Mouse (Mus musculus) lung, postnatal 10 days (tissue): Measurements from ENCODE around the gene Snd1.
A peak's percentile ranks its signal among the peaks of the same experiment; 100 is the strongest.
"Not testable (repeated sequence)": the region's sequence is repeated elsewhere in the genome, so short reads cannot be mapped to it uniquely, and the experiment has no call there.

ENCODE experiments used
- DNase-seq: peaks from one replicate; pipeline ENCODE4 v3.0.0; 2021

The Snd1 gene

DNA sequence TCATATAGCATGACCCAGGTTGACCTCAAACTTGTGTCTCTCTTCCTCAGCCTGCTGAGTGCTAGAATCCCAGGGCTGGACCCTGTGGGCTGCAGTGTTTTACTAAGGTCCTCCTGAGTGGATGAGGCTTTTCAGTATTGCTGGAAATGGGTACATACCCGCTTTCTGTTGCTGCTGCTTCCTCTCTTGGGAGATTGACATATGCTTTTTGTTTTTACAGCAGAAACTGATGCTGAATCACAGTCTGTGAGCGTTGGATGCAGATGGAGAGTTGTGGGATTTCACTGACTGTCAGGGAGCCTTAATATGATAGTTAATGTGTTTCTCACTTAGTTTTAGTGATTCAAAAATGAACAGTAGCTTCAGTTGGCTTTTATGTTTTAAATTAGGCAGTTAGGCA is 11.5 kb downstream of the Snd1 start:
- no peak for DNase-seq

DNA sequence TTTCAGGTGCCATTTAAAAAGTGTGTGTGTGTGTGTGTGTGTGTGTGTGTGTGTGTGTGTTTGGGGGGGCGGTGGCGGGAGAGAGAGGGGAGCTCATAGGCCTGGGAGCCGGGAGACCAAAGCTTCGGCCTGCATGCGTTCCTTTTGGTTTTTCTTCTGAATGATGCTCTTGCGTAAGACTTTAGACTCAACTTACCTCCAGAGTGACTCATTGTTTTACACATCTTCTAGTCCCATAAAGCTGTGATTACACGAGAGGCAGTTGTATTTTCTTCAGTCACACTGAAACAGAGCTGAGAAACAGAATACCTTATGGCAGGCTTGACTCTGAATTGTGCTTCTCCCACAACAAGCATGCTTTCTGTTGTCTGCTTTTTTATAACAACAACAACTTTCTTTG is 12.0 kb downstream of the Snd1 start:
- no peak for DNase-seq

DNA sequence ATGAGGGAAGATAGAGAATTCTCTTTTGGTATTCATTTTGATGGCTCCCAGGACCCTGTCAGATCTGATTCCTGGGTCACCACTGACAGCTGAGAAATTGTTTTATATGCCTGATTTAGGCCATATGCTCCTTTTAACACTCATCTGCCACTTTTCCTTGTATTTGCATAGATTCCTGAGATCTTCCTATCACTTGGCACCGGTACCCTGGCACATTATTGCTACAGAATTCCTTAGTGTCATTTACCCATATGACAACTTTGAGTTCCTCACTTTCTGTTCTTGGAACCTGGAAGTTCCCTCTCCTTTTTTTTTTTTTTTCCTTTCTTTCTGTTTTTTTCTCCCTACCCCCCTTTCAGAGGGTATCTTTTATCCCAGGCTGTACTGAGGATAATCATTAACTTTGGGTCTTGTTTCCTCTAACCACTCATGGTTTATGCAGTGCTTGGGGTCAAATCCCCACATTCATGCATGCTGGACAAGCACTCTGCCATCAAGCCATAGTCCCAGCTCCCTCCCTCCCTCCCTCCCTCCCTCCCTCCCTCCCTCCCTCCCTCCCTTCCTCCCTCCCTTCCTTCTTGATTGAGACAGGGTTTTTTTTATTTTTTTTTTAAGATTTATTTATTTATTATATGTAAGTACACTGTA is 13.4 kb downstream of the Snd1 start:
- DNase-seq = no peak

DNA sequence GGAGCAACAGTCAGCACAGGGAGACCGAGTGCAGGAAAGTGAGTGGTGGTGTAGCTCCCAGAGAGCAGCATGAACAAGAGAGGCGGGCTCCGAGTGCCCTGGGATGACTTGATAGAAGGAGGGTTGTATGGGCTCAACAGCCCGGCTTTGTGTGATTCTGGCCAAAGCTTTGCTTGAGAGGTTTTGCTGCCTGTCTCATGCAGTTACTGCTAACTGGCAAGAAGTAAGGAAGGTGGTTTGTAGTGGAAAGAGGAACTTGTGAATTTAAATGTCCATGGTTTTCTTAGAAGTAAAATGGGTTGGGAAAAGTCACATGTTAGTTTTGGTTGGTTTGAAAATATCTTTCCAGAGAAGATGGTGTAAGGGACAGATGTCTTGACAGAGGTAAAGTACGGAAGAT is 15.7 kb downstream of the Snd1 start:
- no peak for DNase-seq

DNA sequence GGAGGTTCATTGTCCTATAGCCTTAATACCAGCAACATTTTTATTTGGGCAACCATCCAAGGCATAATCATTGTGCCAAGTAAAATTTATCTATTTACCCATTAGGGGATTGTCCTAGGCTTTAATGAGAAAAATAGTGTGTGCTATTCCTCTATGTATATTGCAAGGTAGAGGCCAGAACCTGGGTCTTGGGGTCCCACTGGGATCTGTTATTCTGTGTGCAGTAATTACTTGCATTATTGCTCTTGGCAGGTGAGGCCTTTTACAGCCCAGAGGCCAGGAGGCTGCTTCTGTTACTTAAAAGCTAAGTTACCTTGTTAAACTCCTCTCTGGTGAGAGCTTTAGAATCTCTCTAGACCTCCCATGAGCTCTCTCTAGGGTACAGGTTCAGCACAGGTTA is 16.3 kb downstream of the Snd1 start:
- DNase-seq = no peak

DNA sequence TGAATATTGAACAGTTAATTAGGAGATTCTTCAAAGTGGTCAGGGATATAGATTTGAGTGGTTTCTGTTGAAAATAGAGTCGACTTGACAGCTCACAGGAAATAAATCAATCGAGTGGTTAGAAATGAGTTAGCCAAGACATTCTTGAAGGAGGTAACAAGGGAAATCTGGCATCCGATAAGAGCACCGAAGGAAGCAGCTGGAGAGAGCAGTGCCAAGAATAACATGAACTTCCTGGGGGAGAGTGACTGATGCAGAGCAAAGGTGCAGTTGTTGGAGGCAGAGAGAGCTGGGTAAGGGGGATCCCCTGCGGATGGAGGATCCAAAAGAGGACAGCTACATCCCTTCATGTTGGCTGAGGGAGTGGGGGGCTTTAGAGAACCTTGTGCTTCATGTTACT is 22.9 kb downstream of the Snd1 start:
- DNase-seq = peak; percentile 45

DNA sequence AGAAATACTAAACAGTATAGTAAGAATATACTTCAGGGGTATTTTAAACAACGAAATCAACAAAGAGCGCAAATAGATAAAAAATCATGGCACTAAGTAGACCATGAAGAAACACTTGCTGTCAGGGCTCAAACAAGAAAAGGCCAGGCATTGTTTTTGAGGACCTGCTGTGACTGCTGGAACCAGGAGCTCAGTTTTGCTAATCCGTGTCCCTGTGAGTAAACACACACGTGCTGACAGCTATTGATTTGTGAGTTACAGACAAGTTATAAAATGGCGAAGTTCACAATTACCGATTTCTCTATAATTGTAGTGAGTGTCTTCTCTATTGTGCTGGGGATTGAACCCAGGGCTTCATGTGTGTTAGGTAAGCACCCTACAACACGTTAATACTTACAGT is 27.6 kb downstream of the Snd1 start:
- no peak for DNase-seq

DNA sequence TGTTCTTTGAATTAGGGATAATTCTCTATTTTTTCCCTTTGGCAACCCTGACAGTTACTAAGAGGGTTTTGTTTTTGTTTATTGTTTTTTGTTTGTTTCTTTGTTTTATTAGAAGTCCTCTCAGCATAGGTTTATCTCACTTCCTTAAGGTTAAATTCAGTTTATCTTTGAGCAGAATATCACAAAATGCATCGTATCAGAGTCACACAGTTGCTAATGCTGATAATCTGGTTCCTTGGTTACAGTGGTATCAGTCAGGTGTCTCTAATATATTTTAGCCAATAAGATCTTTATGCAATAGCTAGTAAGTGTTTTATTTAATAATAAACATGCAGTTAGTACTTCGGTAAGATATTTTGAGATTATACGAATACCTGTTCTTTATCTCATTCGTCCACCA is 28.2 kb downstream of the Snd1 start:
- DNase-seq = no peak

DNA sequence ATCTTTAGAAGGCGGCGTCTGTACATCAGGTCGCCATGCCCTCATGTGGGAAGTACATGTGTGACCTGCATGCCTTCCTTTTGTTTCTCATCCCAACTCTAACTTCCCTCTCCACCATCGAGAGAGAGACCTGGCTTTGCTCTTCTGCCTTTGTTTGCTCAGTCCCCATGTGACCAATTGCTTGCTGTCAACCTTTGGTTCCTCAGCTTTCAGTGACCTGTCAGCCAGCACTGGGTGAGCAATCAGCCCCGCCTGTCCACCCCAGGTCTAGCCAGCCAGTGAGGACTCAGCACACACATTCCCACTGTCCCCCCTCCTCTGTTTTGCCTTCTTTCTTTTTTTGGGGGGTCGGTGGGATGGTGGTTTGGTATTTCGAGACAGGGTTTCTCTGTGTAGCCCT is 29.7 kb downstream of the Snd1 start:
- DNase-seq = no peak

DNA sequence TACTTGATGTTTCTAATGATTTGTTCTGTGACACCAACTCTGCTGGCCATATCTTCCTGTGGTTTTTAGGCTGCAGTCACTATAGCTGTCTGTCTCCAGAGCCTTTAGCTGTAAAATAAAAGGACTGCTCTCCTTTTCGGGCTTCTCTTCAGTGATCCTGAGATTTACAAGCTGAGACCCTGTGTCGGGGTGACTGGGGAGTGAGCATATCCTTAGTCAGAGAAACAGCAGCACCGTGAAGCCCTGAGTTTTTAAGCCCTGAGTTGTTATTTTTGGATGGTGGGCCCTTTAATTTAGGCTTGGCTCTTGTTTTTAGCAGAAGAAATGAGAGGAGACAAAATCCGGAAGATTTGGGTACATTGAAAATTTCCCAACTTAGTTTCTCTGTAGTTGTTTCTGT is 32.8 kb downstream of the Snd1 start:
- DNase-seq = no peak

DNA sequence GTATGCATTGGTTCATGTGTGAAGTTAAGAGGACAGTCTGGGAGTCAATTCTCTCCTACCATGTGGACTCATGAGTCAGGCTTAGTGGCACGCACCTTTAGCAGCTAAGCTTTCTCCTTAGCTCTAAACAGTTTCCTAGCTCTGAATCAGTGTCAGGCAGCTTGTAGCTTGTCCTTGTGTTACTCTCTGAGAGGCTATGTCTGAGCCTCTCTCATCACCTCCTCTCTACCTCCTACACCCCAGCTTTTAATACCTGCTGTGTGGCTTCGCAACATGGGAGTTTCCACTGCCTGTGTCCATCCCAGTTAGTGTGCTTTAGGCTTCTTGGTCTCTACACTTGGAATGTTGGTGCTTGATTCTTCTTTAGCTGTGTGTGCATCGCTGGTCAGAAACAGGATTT is 39.3 kb downstream of the Snd1 start:
- DNase-seq = no peak

DNA sequence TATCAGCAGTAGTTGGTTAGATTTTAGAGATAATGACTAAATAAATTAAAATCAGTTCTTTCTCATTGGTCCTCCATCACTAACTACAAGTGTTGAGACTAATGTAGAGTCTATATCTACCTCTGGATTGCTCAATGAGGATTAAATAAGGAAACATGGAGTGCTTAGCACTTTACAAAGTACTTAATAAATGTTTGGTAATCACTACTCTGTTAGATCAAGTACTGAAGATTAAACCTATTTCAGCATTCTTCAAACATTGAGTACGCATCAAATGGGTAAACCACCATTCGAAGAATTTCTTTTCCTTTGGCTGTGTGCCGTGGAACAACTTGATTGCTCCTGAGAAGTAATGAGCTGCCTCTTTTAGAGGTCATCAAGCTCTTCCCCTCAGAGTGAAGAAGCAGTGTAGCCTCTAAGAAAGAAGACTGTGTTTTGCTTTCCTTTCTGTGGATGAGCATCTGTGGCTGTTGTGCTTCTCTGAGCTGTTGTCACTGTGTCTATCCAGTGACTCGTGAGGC is 40.0 kb downstream of the Snd1 start:
- no peak for DNase-seq

DNA sequence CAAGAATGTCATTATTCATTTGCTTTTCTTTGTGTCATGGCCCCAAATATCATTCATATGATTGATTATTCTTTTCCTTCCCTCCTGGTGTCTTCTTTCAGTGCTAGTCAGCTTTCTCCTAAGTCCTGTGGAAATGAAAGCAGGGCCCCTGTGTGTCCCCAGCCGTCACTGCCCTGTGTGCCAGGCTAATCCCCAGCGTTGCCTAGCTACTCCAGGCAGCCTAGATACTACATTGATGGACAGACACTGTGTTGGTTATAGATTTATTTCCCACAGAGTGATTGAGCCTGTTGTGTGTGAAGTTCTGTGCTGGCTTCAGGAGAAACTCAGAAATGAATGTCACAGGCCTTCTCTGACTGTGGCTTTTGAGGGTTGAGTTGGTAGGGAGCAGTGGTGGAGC is 41.7 kb downstream of the Snd1 start:
- no peak for DNase-seq

DNA sequence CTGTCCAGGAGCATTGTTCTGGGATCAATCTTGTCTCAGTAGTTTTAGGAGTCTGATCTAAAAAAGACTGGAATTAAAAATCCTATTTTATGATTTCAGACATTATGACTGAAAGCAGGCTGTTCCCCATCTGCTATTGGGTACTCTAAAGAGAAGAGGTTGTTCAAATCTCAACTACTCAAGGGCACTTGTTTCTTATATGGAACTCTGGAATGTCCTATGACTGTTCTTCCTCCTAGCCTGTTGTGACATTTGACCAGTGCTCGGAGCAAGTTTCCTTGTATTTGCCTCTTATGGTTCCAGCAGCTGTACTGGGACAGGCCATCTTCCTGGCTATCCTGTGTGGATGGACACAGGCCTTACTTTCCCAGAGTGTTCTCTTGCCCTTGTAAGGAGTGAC is 42.1 kb downstream of the Snd1 start:
- no peak for DNase-seq

DNA sequence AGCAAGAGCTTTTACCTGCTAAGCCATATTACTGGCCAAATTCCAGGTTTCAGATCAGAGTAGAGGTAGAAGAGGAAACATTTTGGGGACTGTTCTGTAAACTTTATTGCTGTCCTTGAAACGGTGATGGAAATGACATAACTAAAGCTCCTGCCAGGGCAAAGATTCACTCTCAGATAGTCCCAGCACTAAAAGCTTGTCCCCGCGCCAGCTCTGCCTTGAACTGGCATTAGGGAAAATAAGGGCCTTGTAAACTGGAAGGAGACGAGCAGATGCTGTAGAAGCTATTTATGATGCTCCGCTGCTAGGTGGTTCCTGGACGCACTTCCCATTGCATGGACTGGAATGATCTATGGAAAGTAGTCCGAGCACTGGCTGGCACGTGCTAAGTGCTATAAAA is 44.5 kb downstream of the Snd1 start:
- no peak for DNase-seq

DNA sequence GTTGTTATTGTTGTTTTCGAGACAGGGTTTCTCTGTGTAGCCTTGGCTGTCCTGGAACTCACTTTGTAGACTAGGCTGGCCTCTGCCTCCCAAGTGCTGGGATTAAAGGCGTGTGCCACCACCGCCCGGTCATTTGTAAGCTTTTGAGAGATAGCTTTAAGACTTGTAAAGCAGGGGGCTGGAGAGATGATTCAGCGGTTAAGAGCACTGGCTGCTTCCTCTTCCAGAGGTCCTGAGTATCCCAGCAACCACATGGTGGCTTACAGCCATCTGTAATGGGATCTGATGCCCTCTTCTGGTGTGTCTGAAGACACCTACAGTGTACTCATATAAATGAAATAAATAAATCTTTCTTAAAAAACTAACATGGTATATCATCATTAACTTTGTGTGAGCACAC is 45.8 kb downstream of the Snd1 start:
- DNase-seq = not testable (repeated sequence)

DNA sequence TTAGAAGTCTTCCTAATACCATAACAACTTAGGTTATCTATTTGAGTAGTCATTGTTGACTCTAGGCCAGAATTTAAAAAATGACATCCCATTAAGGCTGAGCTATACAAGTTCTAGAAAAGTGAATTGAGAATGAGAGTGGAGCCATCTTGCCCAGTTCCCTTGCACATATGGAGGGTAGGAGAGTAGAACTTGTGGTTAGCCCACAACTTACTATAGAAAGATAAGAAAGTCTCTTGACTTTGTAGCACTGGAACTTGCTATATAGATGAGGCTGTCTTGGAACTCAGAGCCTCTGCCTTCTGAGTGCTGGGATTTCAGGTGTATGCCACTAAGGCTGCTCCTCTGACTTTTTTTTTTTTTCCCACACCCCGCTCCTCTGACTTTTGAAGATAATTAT is 46.5 kb downstream of the Snd1 start:
- no peak for DNase-seq

DNA sequence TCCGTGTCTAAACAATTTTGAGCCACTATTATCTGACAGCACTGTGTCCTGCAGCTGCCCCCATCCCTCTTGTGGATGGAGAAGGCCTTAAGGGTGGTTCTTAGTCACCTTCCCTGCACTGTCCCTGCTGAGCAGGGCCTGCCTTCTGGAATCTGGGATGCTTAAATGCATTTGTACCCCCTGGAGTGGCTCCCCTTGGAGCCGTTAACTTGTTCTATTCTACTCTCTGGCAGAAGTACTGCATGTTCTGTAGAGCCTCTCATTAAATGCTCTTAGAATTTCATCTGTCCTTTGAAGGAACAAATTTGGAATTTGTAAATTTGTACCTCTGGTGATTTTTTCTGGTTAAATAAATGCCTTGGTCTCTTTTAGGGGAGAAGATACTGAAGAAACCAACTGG is 50.6 kb downstream of the Snd1 start:
- no peak for DNase-seq

DNA sequence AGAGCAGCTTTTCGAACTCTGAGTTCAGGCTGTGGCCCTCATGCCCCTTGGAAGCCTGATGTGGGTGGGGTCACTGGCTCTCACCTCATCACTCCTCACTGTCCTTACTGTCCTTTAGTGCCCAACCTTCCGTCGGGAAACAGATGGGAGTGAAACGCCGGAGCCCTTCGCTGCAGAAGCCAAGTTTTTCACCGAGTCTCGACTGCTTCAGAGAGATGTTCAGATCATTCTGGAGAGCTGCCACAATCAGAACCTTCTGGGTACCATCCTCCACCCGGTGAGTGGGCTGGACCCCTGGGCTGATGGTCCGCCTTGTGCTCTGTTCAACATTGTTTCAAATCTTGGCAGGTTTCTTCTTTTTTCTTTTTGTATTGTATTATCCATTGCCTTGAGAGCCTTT is 52.5 kb downstream of the Snd1 start:
- DNase-seq = no peak

DNA sequence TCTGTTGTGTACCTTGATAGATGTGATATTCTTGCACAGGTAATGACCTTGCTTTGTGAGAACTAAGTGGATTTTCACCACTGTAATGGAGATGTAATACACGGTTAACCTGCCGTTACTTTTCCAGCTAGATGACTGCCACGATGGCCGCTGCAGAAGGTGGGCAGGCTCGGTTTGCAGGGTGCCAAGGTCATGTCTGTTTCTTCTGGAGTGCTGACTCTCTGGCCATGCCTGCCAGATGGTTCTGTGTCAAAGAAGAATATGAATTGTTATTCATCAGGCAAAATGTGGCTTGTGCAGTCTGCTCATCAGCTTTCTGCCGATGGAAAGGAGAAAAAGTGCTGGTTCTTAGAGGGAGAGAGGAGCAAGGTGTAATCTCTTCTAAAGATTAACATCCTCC is 53.3 kb downstream of the Snd1 start:
- no peak for DNase-seq

DNA sequence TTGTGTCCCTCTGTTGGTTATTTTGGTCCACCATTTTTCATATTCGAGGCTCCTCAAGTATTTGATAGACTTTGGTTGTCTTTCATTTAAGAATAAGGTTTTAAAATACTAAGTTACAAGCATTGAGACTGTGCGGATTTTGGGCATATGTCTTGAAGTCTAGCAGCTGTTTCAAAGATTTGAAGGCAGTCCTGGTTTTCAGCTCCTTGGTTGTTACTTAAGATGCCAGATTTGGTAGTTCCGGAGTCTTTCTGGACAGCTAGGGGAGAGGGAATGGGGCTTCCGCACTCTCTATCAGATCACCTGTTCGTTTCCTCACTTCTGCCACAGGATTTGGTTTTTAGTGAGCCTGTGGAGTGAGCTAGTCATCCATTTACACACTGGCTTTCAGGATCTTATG is 61.5 kb downstream of the Snd1 start:
- no peak for DNase-seq

DNA sequence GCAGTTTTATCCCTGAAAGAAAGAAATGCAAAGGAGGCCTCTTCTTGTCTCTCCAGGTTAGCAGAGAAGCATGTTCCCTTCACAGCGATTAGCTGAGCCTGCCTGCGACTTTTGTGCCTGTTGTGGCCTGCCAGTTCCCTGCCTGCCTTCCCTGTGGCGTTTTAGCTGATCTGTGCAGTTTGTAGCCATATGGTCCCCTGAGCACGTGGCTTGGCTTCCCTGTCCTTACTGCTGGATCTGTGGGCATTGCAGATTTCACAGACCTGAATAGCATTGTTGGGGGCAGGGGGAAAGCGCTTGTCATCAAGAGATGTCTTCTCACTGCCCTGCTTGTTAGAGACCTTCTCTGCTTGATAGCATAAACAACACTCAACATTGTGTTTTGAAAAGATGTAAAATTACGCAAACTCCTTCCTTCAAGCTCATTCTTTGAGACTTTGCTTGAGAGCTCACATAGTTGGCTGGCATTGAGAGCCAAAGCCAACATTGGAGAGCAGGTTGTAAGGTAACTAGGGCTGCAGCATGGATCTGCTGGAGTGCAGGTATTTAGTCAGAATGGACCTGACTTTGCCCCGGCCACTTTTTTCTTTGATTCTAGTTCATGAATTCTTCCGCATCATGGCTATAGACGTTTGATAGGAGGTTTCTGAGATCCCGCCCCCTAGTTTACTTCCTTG is 63.0 kb downstream of the Snd1 start:
- DNase-seq = no peak

DNA sequence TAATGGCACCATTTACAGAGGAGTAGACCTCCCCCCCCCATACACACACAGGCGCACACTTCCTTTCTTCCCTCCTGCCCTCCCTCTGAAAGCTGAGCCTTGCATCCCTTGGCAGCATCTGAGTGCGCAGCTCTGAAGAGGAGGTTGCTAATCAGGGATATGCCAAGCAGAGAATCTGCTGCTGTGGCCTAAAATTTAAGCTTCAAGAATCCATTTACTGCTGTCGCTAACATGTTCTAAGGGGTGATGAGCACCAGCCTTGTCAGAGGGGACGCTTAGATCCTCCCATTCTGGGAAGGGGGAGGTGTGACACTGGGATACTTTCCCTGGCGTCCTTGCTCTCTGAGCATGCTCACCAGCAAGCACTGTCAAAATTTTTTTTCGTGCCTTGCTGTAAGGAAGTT is 67.4 kb downstream of the Snd1 start:
- peak; percentile 32 for DNase-seq

DNA sequence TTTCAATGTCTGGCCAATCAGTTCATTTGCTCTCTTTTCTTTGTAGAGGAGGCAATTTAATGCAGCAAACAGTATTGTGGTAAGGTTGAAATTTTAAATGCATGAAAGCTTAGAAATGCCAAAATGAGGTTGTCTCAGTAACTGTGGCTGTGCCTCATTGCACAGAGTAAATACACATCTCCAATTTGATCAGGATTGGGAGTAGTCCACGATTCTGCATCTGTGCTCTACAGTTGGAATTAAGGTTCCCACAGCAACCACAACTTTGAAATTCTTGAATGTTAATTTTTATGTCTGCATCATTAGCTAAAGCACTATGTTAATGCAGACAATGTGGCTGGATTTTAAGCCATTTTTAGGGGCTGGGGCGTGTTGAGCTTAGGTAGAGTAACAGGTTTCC is 72.0 kb downstream of the Snd1 start:
- DNase-seq = no peak

DNA sequence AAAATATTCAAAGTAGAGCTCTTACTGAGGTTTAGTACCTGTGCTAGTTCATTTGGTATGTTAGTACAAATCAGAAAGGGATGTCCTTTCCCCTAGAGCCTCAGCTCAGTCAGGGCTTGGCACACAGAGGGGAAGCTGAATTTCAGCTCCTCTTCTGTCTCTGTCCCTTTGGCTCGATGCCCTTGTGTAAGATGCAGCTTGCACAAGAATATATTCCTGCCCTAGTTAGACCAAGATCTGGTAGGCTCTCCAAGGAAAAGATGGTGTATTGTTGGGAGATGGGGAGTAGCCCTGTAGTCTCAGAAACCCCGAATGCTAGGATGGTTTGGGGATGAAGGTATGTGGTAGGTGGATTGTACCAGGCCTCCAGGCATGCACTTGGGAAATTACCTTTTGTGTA is 74.4 kb downstream of the Snd1 start:
- no peak for DNase-seq
